Mouse (Mus musculus) lung, embryonic 16.5 days (tissue): ENCODE data around the gene Ccdc149. TPM values are rescaled to one million over a fixed set of nuclear protein-coding genes. Genes with fewer than 3 reads are reported as not detected.

Experiments used
- ATAC-seq: fragments of 200-750 bp; cut with Nextera tagmentation; 2 replicates; pipeline ENCODE4 v1.8.0; 2017; ENCODE audit warnings: low read depth, mild to moderate bottlenecking, moderate library complexity
- H3K27ac ChIP-seq: fragments of 300-500 bp; sonication (generic); 2 replicates; pipeline ENCODE4 v1.5.1; 2014; ENCODE audit warnings: mild to moderate bottlenecking, control low read depth, low read length
- H3K27me3 ChIP-seq: fragments of 300-500 bp; sonication (generic); 2 replicates; pipeline ENCODE4 v1.6.1; 2014; ENCODE audit warnings: low read depth, low read length, mixed read lengths; ENCODE audit not compliant: control insufficient read depth, insufficient read depth
- H3K36me3 ChIP-seq: fragments of 300-500 bp; sonication (generic); 2 replicates; pipeline ENCODE4 v1.6.1; 2014; ENCODE audit warnings: low read length; ENCODE audit not compliant: control insufficient read depth, insufficient read depth
- H3K4me1 ChIP-seq: fragments of 300-500 bp; sonication (generic); replicated peaks from 2 replicates; pipeline ENCODE4 v1.6.1; 2014; ENCODE audit warnings: low read length, mixed read lengths; ENCODE audit not compliant: control insufficient read depth, insufficient read depth
- H3K4me2 ChIP-seq: fragments of 300-500 bp; sonication (generic); 2 replicates; pipeline ENCODE4 v1.6.1; 2014; ENCODE audit warnings: low read depth, low read length, control low read depth
- H3K4me3 ChIP-seq: fragments of 300-500 bp; sonication (generic); 2 replicates; pipeline ENCODE4 v1.5.1; 2014; ENCODE audit warnings: mild to moderate bottlenecking, low read length, control low read depth
- H3K9ac ChIP-seq: fragments of 300-500 bp; sonication (generic); 2 replicates; pipeline ENCODE4 v1.6.1; 2014; ENCODE audit warnings: low read length, control low read depth
- H3K9me3 ChIP-seq: fragments of 300-500 bp; sonication (generic); 2 replicates; pipeline ENCODE4 v1.6.1; 2016; ENCODE audit warnings: low read length; ENCODE audit not compliant: control insufficient read depth
- WGBS: fragments of 180-500 bp; shearing (Covaris S2); extraction: QIAGEN DNeasy Blood & Tissue Kit; methylation state at CpG from one replicate; pipeline ENCODE4 v1.1.7; 2014; 5-methylcytosine and 5-hydroxymethylcytosine counted together
- polyA plus RNA-seq: library from polyadenylated mRNA; unstranded; fragments of >200 nt; fragmentation: Nextera tagmentation; extraction: Ambion mirVana; gene quantifications from 2 replicates; pipeline ENCODE4 v1.2.1, GENCODE M21; 2015

Gene Ccdc149
- 2.7 and 3.7 TPM in 2 replicates for polyA plus RNA-seq

DNA sequence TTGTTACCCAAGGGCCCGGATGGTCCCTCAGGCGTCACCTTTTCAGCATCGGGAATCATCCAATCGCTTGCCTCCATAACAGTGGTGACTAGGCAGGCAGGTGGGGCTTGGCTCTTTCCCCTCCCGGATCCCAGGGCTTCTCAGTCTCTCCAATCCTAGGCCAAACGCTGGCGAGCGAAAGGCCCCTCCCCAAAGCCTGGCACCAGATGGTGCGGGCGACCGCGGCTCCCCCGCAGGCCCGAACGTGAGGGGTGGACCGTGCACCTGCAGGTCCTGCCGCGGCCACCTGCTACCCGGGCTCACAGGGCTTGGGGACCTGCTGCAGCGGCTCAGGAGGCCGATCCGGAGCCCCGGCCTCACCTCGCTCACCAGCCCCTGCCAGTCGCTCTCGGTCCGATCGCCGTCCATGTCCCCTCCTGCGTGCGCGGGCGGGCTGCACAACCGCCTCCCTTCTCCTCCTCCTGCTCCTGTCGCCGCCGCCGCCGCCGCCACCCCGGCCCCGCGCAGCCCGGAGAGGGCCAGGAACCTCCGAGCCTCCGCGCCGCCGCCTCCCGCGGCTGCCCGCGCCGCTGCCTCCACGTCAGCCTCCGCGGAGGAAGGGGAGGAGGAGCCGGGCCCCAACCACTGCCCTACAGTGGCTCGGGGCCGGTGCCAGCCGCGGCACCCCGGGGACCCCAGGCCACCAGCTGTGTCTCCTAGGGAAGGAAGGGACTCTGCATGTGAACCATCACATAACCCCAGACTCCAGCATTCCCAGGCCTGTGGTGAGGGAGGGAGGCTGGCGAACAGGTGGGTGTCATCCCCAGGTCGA lies at the start of gene Ccdc149:
Ccdc149 (minus strand) TSS at position 531 of the 811 bp plus-strand sequence.
- Histone ChIP-seq H3K9ac (peak within 1 kb of the TSS; percentile 87), H3K9me3 (no peaks in the 10 kb centered on the region), H3K27ac (peak within 1 kb of the TSS; percentile 78), H3K4me2 (peak within 1 kb of the TSS; percentile 87), H3K27me3 (no peaks in the 10 kb centered on the region; the same call in 1 of the 2 replicates), H3K4me3 (peak within 1 kb of the TSS; percentile 71), H3K4me1 (peaks cover 7% of the 10 kb centered on the region), H3K36me3 (no peaks in the 10 kb centered on the region)
- peak; percentile 94 for ATAC-seq
- WGBS: 1% methylated on average over 41 of the region's 65 CpGs

DNA sequence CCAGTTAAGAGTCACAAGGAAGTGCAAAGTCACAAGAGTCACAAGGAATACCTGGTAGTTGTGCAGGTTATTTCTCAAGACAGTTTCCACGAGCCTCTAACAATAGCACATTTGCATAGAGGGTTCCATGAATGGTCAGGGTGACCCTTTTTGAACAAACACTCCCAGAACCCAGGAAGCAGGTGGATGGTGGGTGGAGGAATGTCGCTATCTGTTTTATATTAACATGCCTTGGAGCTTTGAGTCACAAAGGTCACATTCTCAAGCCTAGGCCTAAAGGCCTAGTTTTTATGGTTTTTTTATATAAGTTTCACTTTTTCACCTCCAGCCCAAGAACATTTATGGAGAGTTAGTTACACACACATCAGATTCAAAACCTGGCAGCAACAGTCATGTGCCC lies 48.6 kb upstream of the Ccdc149 start:
- no peak overlapping the region for H3K9ac ChIP-seq
- no peaks in the 10 kb centered on the region; the same call in 1 of the 2 replicates for H3K4me1 ChIP-seq
- no peak overlapping the region for H3K4me2 ChIP-seq
- H3K4me3 ChIP-seq: no peak overlapping the region
- H3K9me3 ChIP-seq: no peaks in the 10 kb centered on the region
- 78% methylated on average over 2 of the region's 2 CpGs for WGBS
- H3K27ac ChIP-seq: no peak overlapping the region
- peaks cover 6% of the 10 kb centered on the region; the same call in 1 of the 2 replicates for H3K27me3 ChIP-seq
- H3K36me3 ChIP-seq: no peaks in the 10 kb centered on the region
- no peak for ATAC-seq

DNA sequence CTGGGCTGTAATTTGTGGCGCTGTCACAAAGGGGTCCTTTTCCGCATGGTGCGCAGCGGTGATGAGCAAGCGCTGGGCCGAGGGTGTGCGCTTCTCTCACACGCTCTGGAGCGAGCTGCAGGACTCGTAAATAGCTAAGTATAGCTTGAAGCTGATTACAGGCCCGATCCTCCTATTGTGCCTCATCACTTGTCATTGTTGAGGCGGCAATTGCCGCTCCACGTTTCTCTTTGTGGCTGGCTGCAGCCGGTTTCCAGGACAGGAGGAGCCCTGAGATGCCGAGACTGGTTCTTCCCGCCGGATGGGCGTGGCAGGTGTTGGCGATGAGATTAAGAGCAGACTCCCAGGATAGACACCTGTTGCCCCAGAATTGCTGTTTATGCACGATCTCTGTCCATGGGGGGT lies 44.8 kb upstream of the Ccdc149 start:
- 21% methylated on average over 21 of the region's 21 CpGs for WGBS
- no peak overlapping the region for H3K9ac ChIP-seq
- no peak for ATAC-seq

DNA sequence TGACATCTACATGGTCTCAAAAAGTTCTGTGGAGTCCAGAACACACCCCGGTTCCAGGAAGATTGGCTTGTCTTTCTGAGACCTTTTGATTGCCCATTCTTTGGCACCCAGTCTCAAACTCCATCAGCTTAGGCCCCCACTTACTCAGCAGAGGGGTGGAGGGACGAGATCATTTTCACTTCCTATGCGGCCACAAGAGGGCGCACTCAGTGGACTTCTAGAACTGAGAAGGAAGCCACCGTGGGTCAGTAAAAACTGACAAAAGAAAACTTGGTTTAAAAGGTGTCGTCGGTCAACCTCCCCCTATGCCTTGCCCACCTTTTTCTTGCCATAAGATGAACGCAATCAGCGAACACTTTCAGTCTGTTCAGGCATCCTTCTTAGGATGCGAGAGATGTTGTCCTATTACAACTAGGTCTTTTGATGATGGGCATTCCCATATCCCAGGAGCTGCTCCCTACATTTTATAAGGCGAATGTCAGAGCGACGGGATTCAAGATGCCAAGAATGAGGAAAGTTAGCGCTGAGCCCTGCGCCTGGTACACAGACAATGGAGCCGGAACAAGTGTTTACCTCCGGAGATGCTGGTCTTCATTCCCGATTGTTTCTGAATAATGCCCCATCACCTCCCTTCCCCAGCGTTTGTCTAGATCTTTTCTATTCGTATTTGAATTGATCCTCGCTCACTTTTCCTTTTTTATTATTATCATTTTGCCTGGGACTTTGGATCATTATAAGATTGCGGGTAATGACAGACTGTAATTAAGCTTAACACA lies 44.1 kb upstream of the Ccdc149 start:
- H3K9ac ChIP-seq: no peak overlapping the region

More for the DNA sequence above, 44.8 kb upstream of the Ccdc149 start:
- peaks cover 6% of the 10 kb centered on the region; the same call in 1 of the 2 replicates for H3K27me3 ChIP-seq
- no peaks in the 10 kb centered on the region for H3K9me3 ChIP-seq
- no peaks in the 10 kb centered on the region; the same call in 1 of the 2 replicates for H3K4me1 ChIP-seq
- peak overlapping the region; percentile 49 for H3K4me2 ChIP-seq
- peak overlapping the region; percentile 34 for H3K4me3 ChIP-seq
- H3K36me3 ChIP-seq: no peaks in the 10 kb centered on the region
- H3K27ac ChIP-seq: no peak overlapping the region

DNA sequence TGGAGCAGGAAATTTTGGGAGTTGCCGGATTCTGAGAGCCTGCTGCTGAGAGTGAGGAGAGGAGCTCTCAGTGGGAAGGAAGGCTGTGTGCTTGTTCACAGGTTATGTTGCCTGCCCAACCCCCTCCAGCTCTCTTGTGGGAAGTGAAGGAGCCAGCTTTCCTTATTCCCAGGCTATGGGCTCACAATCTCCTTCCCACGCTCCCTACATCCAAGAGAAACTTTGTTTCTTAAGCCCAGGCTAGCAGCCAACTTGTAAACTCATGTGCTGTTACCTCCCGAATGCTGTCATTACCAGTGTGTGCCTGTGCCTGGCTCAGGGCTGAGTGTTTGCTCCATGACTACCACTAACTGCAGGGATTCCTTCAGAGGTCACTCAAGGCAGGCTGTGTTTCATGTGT lies 39.8 kb upstream of the Ccdc149 start:
- no peaks in the 10 kb centered on the region; the same call in 1 of the 2 replicates for H3K4me1 ChIP-seq
- peaks cover 2% of the 10 kb centered on the region; the same call in 1 of the 2 replicates for H3K27me3 ChIP-seq
- H3K4me3 ChIP-seq: no peak overlapping the region
- no peaks in the 10 kb centered on the region for H3K9me3 ChIP-seq
- ATAC-seq: no peak
- no peak overlapping the region for H3K27ac ChIP-seq
- H3K36me3 ChIP-seq: no peaks in the 10 kb centered on the region
- no peak overlapping the region for H3K9ac ChIP-seq
- WGBS: 52% methylated on average over 3 of the region's 3 CpGs
- H3K4me2 ChIP-seq: no peak overlapping the region

More for the DNA sequence above, 44.1 kb upstream of the Ccdc149 start:
- no peak overlapping the region for H3K27ac ChIP-seq
- H3K4me3 ChIP-seq: peak overlapping the region; percentile 34
- no peaks in the 10 kb centered on the region; the same call in 1 of the 2 replicates for H3K4me1 ChIP-seq
- WGBS: 29% methylated on average over 22 of the region's 22 CpGs
- H3K27me3 ChIP-seq: peaks cover 6% of the 10 kb centered on the region; the same call in 1 of the 2 replicates
- H3K36me3 ChIP-seq: no peaks in the 10 kb centered on the region
- no peaks in the 10 kb centered on the region for H3K9me3 ChIP-seq
- no peak for ATAC-seq
- peak overlapping the region; percentile 49 for H3K4me2 ChIP-seq

DNA sequence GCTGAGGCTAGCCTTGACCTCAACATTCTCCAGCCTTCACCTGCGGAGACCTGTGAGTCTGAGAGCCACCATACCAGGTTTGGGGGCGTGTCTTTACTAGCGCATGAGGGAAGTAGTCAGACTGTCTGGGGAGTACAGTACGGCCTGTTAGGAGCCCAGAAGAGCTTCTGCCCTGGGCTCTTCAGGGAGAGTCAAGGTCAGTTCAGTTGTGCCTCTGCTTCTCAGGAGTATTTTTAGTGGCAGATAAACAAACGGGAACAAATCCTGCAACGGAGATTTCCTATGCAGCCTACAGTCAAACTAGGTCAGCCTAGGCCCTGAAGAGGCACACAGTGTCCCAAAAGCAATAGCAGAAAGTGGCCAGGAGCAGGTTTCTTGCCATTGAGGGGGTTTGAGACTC lies 38.1 kb upstream of the Ccdc149 start:
- no peak for ATAC-seq
- H3K4me3 ChIP-seq: no peak overlapping the region
- H3K4me2 ChIP-seq: no peak overlapping the region
- H3K9me3 ChIP-seq: no peaks in the 10 kb centered on the region
- no peaks in the 10 kb centered on the region for H3K4me1 ChIP-seq
- no peaks in the 10 kb centered on the region for H3K27me3 ChIP-seq
- no peak overlapping the region for H3K27ac ChIP-seq
- WGBS: 70% methylated on average over 6 of the region's 6 CpGs
- H3K36me3 ChIP-seq: no peaks in the 10 kb centered on the region
- no peak overlapping the region for H3K9ac ChIP-seq

DNA sequence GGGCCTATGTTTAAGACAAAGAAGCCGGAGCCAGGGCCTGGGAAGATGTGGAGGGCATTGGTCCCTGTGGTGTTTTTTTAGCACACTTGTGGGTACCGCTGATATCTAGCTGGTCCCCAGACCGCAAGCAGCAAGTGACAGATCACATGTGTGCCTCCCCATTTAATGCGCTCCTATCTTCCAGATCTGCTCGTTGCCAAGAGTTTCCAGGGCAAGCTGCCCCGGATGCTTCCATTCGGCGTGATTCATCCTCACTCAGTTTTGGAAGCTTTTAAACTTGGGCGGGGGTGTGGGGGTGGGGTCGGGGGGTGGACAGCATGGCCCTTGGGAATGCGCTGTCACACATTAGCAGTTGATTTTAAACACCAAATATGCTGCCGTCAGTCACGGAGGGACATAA lies 33.3 kb upstream of the Ccdc149 start:
- Histone ChIP-seq H3K4me1 (no peaks in the 10 kb centered on the region), H3K9me3 (no peaks in the 10 kb centered on the region), H3K36me3 (no peaks in the 10 kb centered on the region), H3K27me3 (no peaks in the 10 kb centered on the region), H3K4me2 (no peak overlapping the region), H3K9ac (no peak overlapping the region), H3K4me3 (no peak overlapping the region), H3K27ac (no peak overlapping the region)
- no peak for ATAC-seq
- 70% methylated on average over 13 of the region's 13 CpGs for WGBS

DNA sequence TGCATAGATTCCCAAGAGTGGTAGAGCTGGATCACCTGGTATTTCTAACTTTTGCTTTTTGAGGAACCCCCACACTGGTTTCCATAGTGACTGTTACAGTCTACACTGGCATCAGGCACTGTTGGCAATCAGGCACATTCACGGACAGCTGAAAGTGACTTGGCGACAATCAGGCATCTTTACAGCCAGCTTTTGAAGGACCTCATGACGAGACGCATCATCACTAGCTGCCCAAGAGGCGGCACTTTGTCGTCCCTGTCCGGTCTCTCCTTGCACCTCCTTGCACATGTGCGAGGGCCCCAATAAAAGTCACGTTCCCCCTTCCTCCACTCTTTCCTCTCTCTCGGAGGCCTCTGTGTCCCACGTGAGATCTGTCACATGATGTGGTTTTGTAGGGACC lies 32.8 kb upstream of the Ccdc149 start:
- Histone ChIP-seq H3K4me2 (no peak overlapping the region), H3K27ac (no peak overlapping the region), H3K4me1 (no peaks in the 10 kb centered on the region), H3K9ac (no peak overlapping the region), H3K4me3 (no peak overlapping the region), H3K9me3 (no peaks in the 10 kb centered on the region), H3K27me3 (no peaks in the 10 kb centered on the region), H3K36me3 (no peaks in the 10 kb centered on the region)
- WGBS: 88% methylated on average over 11 of the region's 11 CpGs
- no peak for ATAC-seq

DNA sequence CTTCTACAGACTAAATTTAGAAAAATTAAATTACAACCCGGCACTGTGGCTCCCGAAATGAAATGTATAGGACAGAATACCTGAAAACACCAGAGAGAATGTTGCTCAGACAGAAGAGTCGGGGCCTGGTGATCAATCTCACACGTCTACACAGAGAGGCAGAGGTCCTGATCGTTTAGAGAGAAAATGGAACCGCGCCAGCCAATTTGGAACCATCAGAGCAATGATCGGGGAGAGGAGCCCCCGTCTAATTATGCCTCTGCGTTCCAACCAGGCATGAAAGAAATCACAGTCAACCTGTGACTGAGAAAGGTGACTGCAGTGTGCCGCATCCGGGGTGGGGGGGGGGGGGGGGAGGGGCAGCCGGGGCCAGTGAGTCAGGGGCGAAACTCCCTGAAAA lies 24.4 kb upstream of the Ccdc149 start:
- WGBS: 34% methylated on average over 12 of the region's 14 CpGs
- no peaks in the 10 kb centered on the region for H3K9me3 ChIP-seq
- ATAC-seq: no peak

More for the DNA sequence above, 24.4 kb upstream of the Ccdc149 start:
- Histone ChIP-seq H3K36me3 (no peaks in the 10 kb centered on the region), H3K27ac (no peak overlapping the region), H3K4me1 (no peaks in the 10 kb centered on the region), H3K27me3 (no peaks in the 10 kb centered on the region), H3K4me2 (peak overlapping the region; percentile 19), H3K4me3 (no peak overlapping the region), H3K9ac (no peak overlapping the region)
